Mouse (Mus musculus): ENCODE data around the gene Lao1. TPM values are rescaled to one million over a fixed set of nuclear protein-coding genes. Genes with fewer than 3 reads are reported as not detected.

The Lao1 gene
- polyA plus RNA-seq, 1 experiment from 2014 or later: not detected

GRCm38 (mm10) chr4:118989331-118989730 lies 28.0 kb downstream of the Lao1 start:
- 26% methylated on average over 12 of the region's 12 CpGs for WGBS

GRCm38 (mm10) chr4:118991797-118992196 lies 30.4 kb downstream of the Lao1 start:
- no peak overlapping the region for H3K9ac ChIP-seq (ENCODE audit: low read depth, low read length)
- no peaks in the 10 kb centered on the region for H3K27me3 ChIP-seq (ENCODE audit: control insufficient read depth, insufficient read depth, low read depth, low read length)
- no peaks in the 10 kb centered on the region for H3K36me3 ChIP-seq (ENCODE audit: control insufficient read depth, insufficient read depth, low read length)
- H3K4me2 ChIP-seq (ENCODE audit: low read length): no peak overlapping the region
- H3K4me1 ChIP-seq (ENCODE audit: control insufficient read depth, insufficient read depth, low read length): no peaks in the 10 kb centered on the region
- H3K27ac ChIP-seq (ENCODE audit: low read length): no peak overlapping the region
- 0 out of 2 replicates have a peak, but pooled peaks cover 2% of the 10 kb centered on the region for H3K9me3 ChIP-seq (replicated peaks; ENCODE audit: control insufficient read depth, low read length, poor library complexity, severe bottlenecking)
- WGBS: 32% methylated on average over 4 of the region's 4 CpGs
- no peak overlapping the region for H3K4me3 ChIP-seq (ENCODE audit: low read depth, low read length)
- no peak for ATAC-seq

More at GRCm38 (mm10) chr4:118989331-118989730, 28.0 kb downstream of the Lao1 start:
- Histone ChIP-seq H3K9ac (ENCODE audit: low read depth, low read length) (no peak overlapping the region), H3K4me1 (ENCODE audit: control insufficient read depth, insufficient read depth, low read length) (no peaks in the 10 kb centered on the region), H3K27me3 (ENCODE audit: control insufficient read depth, insufficient read depth, low read depth, low read length) (no peaks in the 10 kb centered on the region), H3K9me3 (replicated peaks; ENCODE audit: control insufficient read depth, low read length, poor library complexity, severe bottlenecking) (0 out of 2 replicates have a peak, but pooled peaks cover under 1% of the 10 kb centered on the region), H3K36me3 (ENCODE audit: control insufficient read depth, insufficient read depth, low read length) (no peaks in the 10 kb centered on the region), H3K4me3 (ENCODE audit: low read depth, low read length) (no peak overlapping the region), H3K4me2 (ENCODE audit: low read length) (no peak overlapping the region; the same call in 1 of the 2 replicates), H3K27ac (ENCODE audit: low read length) (no peak overlapping the region)
- no peak for ATAC-seq

DNA sequence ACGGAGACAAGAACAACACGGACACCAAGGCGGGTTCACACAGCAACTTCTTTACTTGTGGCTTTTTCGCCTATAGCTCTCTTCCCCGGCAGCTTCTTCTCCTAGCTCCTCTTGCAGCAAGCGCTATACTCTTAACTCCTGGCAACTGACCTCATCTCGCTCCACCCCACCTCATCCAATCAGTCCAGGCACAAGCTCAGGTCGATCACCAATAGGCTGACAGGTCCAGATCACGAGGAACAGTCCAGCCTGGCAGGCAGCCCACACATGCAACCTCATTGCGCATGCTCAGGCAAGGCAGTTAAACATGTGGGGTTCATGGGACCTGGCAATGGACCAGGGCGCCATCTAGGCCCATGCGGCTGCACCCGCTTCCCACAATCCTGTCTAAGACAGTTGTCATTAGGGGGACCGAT lies 35.8 kb downstream of the Lao1 start:
- H3K9ac ChIP-seq (ENCODE audit: low read depth, low read length): no peak overlapping the region
- 88% methylated on average over 14 of the region's 14 CpGs for WGBS
- no peak overlapping the region for H3K4me2 ChIP-seq (ENCODE audit: low read length)
- no peaks in the 10 kb centered on the region for H3K4me1 ChIP-seq (ENCODE audit: control insufficient read depth, insufficient read depth, low read length)
- no peak overlapping the region for H3K4me3 ChIP-seq (ENCODE audit: low read depth, low read length)
- 0 out of 2 replicates have a peak, but pooled peaks cover 2% of the 10 kb centered on the region for H3K9me3 ChIP-seq (replicated peaks; ENCODE audit: control insufficient read depth, low read length, poor library complexity, severe bottlenecking)
- H3K27me3 ChIP-seq (ENCODE audit: control insufficient read depth, insufficient read depth, low read depth, low read length): no peaks in the 10 kb centered on the region
- no peak overlapping the region for H3K27ac ChIP-seq (ENCODE audit: low read length)
- ATAC-seq: no peak
- no peaks in the 10 kb centered on the region for H3K36me3 ChIP-seq (ENCODE audit: control insufficient read depth, insufficient read depth, low read length)

DNA sequence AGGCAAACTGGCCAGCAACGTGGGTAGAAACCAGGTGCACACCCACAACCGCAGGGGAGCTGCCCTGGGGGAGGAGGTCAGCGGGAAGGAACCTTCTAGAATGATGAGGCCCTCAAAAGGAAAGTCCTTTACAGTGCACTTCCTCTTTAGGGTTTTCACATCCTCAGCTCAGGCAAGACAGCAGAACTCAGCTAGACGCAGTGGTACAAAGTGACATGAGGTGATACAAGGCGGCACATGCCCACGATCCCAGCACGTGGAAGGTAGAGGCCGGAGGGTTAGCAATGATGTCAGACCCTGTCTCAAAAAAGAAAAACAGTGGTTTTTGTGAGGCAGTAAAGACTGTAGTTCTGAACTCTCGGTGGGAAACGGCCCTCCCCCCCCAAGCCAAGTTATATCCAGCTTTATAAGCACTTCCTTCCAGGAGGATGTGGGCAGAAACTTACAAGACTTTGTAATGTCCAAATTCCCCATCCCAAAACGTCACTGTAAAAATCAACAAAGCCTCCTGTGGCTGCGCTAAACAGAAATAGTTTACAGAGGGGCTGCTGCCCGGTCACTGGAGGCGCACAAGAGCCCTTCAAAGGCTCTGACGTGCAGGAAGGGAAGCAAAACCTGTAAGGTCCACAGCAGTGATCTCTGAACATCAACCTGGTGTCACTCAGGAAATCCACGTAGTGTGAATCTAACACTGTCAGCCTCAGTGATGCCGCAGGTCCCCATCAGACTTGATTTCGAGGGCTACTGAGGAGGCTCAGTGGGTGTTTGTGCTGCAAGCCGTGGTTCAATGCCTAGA lies 38.5 kb downstream of the Lao1 start:
- WGBS: 69% methylated on average over 19 of the region's 19 CpGs
- Histone ChIP-seq H3K4me3 (ENCODE audit: low read depth, low read length) (no peak overlapping the region), H3K27me3 (ENCODE audit: control insufficient read depth, insufficient read depth, low read depth, low read length) (no peaks in the 10 kb centered on the region), H3K4me1 (ENCODE audit: control insufficient read depth, insufficient read depth, low read length) (no peaks in the 10 kb centered on the region), H3K27ac (ENCODE audit: low read length) (no peak overlapping the region), H3K4me2 (ENCODE audit: low read length) (no peak overlapping the region), H3K36me3 (ENCODE audit: control insufficient read depth, insufficient read depth, low read length) (no peaks in the 10 kb centered on the region), H3K9ac (ENCODE audit: low read depth, low read length) (no peak overlapping the region), H3K9me3 (replicated peaks; ENCODE audit: control insufficient read depth, low read length, poor library complexity, severe bottlenecking) (no peaks in the 10 kb centered on the region)
- no peak for ATAC-seq

GRCm38 (mm10) chr4:119001696-119002095 lies 40.3 kb downstream of the Lao1 start:
- no peaks in the 10 kb centered on the region for H3K36me3 ChIP-seq (ENCODE audit: control insufficient read depth, insufficient read depth, low read length)

DNA sequence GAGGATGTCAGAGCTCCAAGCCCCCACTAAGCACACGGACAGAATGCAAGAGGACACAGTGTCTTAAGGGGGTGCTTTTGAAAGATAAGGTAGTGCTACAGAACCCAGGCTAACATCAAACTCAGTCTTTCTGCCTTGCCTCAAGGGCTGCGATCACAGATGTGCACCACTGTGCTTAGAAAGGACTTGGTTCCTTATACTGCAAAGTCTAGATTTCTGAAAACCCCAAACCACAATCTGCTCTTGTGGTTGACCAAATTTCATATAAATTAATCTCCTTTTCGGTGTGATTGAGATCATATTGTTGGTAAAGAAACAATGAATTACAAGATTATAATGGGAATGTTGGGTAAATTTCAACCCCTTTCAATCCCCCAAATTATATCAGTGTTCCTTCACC lies 41.1 kb downstream of the Lao1 start:
- WGBS: 82% methylated on average over 3 of the region's 3 CpGs
- H3K4me1 ChIP-seq (ENCODE audit: control insufficient read depth, insufficient read depth, low read length): no peaks in the 10 kb centered on the region
- no peaks in the 10 kb centered on the region for H3K27me3 ChIP-seq (ENCODE audit: control insufficient read depth, insufficient read depth, low read depth, low read length)
- no peak for ATAC-seq
- no peak overlapping the region for H3K9ac ChIP-seq (ENCODE audit: low read depth, low read length)
- H3K4me2 ChIP-seq (ENCODE audit: low read length): no peak overlapping the region
- H3K4me3 ChIP-seq (ENCODE audit: low read depth, low read length): no peak overlapping the region
- H3K9me3 ChIP-seq (replicated peaks; ENCODE audit: control insufficient read depth, low read length, poor library complexity, severe bottlenecking): no peaks in the 10 kb centered on the region
- no peak overlapping the region for H3K27ac ChIP-seq (ENCODE audit: low read length)
- no peaks in the 10 kb centered on the region for H3K36me3 ChIP-seq (ENCODE audit: control insufficient read depth, insufficient read depth, low read length)

More at GRCm38 (mm10) chr4:119001696-119002095, 40.3 kb downstream of the Lao1 start:
- Histone ChIP-seq H3K27ac (ENCODE audit: low read length) (no peak overlapping the region), H3K9me3 (replicated peaks; ENCODE audit: control insufficient read depth, low read length, poor library complexity, severe bottlenecking) (no peaks in the 10 kb centered on the region), H3K27me3 (ENCODE audit: control insufficient read depth, insufficient read depth, low read depth, low read length) (no peaks in the 10 kb centered on the region), H3K9ac (ENCODE audit: low read depth, low read length) (no peak overlapping the region), H3K4me3 (ENCODE audit: low read depth, low read length) (no peak overlapping the region), H3K4me1 (ENCODE audit: control insufficient read depth, insufficient read depth, low read length) (no peaks in the 10 kb centered on the region), H3K4me2 (ENCODE audit: low read length) (no peak overlapping the region)
- no peak for ATAC-seq
- 61% methylated on average over 10 of the region's 10 CpGs for WGBS

- WGBS: 67% methylated on average over 3 of the region's 3 CpGs
- Histone ChIP-seq H3K36me3 (ENCODE audit: control insufficient read depth, insufficient read depth, low read length) (no peaks in the 10 kb centered on the region), H3K4me1 (ENCODE audit: control insufficient read depth, insufficient read depth, low read length) (no peaks in the 10 kb centered on the region), H3K4me2 (ENCODE audit: low read length) (no peak overlapping the region), H3K9me3 (replicated peaks; ENCODE audit: control insufficient read depth, low read length, poor library complexity, severe bottlenecking) (no peaks in the 10 kb centered on the region), H3K4me3 (ENCODE audit: low read depth, low read length) (no peak overlapping the region), H3K27ac (ENCODE audit: low read length) (no peak overlapping the region), H3K9ac (ENCODE audit: low read depth, low read length) (no peak overlapping the region), H3K27me3 (ENCODE audit: control insufficient read depth, insufficient read depth, low read depth, low read length) (no peaks in the 10 kb centered on the region)
- ATAC-seq: no peak
These were observed 42.8 kb downstream of the Lao1 start for GRCm38 (mm10) chr4:119004178-119004577.

GRCm38 (mm10) chr4:119004613-119005339 lies 43.4 kb downstream of the Lao1 start:
- peak; percentile 69 for ATAC-seq
- H3K27me3 ChIP-seq (ENCODE audit: control insufficient read depth, insufficient read depth, low read depth, low read length): no peaks in the 10 kb centered on the region
- no peak overlapping the region for H3K9ac ChIP-seq (ENCODE audit: low read depth, low read length)
- no peak overlapping the region for H3K4me3 ChIP-seq (ENCODE audit: low read depth, low read length)
- 45% methylated on average over 7 of the region's 7 CpGs for WGBS
- H3K4me2 ChIP-seq (ENCODE audit: low read length): no peak overlapping the region
- H3K36me3 ChIP-seq (ENCODE audit: control insufficient read depth, insufficient read depth, low read length): no peaks in the 10 kb centered on the region
- H3K27ac ChIP-seq (ENCODE audit: low read length): no peak overlapping the region
- no peaks in the 10 kb centered on the region for H3K4me1 ChIP-seq (ENCODE audit: control insufficient read depth, insufficient read depth, low read length)
- no peaks in the 10 kb centered on the region for H3K9me3 ChIP-seq (replicated peaks; ENCODE audit: control insufficient read depth, low read length, poor library complexity, severe bottlenecking)

DNA sequence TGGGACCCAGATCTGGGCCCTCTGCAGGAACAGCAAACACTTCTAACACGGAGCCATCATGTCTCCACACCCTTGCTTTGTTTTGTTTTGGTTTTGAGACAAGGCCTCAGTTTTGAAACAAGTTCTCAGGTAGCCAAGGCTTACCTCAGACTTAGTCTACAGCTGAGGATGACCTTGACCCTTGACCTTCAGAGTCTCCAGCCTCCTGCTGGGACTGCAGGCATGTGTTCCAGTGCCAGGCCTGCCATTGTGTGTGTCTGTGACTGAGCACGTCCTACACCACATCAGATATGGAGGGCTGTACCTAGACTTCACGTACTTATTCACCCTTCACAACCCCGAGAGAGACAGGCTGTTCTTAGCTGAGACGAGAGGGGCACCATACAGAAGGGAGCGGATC lies 46.2 kb downstream of the Lao1 start:
- H3K4me3 ChIP-seq (ENCODE audit: low read depth, low read length): no peak overlapping the region
- ATAC-seq: no peak
- no peaks in the 10 kb centered on the region for H3K27me3 ChIP-seq (ENCODE audit: control insufficient read depth, insufficient read depth, low read depth, low read length)
- H3K4me1 ChIP-seq (ENCODE audit: control insufficient read depth, insufficient read depth, low read length): no peaks in the 10 kb centered on the region
- H3K9me3 ChIP-seq (replicated peaks; ENCODE audit: control insufficient read depth, low read length, poor library complexity, severe bottlenecking): no peaks in the 10 kb centered on the region
- H3K36me3 ChIP-seq (ENCODE audit: control insufficient read depth, insufficient read depth, low read length): no peaks in the 10 kb centered on the region
- no peak overlapping the region for H3K4me2 ChIP-seq (ENCODE audit: low read length)
- H3K27ac ChIP-seq (ENCODE audit: low read length): no peak overlapping the region
- no peak overlapping the region for H3K9ac ChIP-seq (ENCODE audit: low read depth, low read length)
- 82% methylated on average over 6 of the region's 6 CpGs for WGBS
